Mouse (Mus musculus) layer of hippocampus, adult 11-12 months (tissue): Measurements from ENCODE around the gene Scn2b.

Source experiments
- DNase-seq: peaks from one replicate; pipeline ENCODE4 v3.0.0; 2022; ENCODE audit warnings: low spot score

Gene Scn2b

DNA sequence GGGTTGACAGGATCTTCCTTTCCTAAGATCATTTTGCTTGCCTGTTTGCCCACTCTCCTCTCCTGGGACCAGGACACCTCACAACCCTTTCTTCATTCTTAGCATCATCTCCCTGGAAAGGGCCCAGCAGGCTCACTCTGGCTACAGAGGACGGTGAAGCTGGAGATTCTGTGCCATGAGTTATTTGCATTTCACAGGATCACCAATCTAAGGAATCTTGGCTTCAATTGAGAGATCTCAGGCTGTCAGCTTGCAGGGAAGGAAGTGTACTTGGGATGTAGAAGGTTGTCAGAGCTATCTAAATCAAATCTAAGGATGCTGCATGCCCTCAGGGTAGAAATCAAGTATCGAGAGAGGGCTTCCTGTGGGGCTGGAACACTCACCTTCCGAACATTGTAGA lies 55.9 kb downstream of the Scn2b start:
- DNase-seq = no peak

DNA sequence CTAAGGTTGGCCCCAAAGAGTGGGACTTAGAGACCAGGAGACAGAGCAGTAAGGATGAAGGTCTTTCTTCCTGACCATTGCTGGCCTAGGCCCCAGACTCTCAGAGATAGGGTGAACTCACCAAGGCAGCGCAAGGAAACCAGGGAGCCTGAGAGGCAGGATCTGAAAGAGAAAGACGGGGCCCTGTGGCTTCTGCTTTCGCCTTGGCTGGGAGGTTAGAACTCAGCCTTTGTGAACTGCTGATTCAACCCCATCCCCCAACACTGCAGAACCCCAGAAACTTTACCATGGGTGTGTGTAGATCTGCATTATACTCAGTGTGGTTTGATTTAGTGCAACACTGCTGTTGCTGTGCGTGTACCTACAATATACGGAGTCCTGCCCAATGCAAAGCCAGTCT lies 61.7 kb downstream of the Scn2b start:
- DNase-seq = no peak
